Mouse (Mus musculus) C2C12 (cell line): ENCODE results near the gene Qrfp. TPM values are rescaled to one million over a fixed set of nuclear protein-coding genes. Genes with fewer than 3 reads are reported as not detected.

Experiments used
- H3K27me3 ChIP-seq: one replicate; pipeline ENCODE4 v1.6.1; 2011; ENCODE audit not compliant: control insufficient read depth, insufficient read depth, insufficient read length
- H3K36me3 ChIP-seq: one replicate; pipeline ENCODE4 v1.6.1; 2011; ENCODE audit not compliant: control insufficient read depth, insufficient read depth
- H3K4me3 ChIP-seq: one replicate; pipeline ENCODE4 v1.5.1; 2011; ENCODE audit warnings: mild to moderate bottlenecking, control low read depth; ENCODE audit not compliant: poor library complexity, insufficient read depth, severe bottlenecking
- H3K79me2 ChIP-seq: one replicate; pipeline ENCODE4 v1.6.1; 2011; ENCODE audit not compliant: control insufficient read depth, insufficient read depth
- H3K79me3 ChIP-seq: one replicate; pipeline ENCODE4 v1.6.1; 2011; ENCODE audit warnings: low read depth, control low read depth
- H3ac ChIP-seq: one replicate; pipeline ENCODE3; 2011; ENCODE audit warnings: low read depth; ENCODE audit not compliant: control insufficient read depth, insufficient read length
- CEBPB ChIP-seq: IDR thresholded peaks from one replicate; pipeline ENCODE4 v1.6.1; 2011; ENCODE audit warnings: low read depth, mild to moderate bottlenecking, control low read depth, moderate library complexity
- CTCF ChIP-seq: IDR thresholded peaks from one replicate; pipeline ENCODE4 v1.5.1; 2011; ENCODE audit not compliant: control insufficient read depth, insufficient read depth, insufficient read length
- FOSL1 ChIP-seq: IDR thresholded peaks from one replicate; pipeline ENCODE4 v1.8.0; 2011; ENCODE audit warnings: mild to moderate bottlenecking, low read length; ENCODE audit not compliant: poor library complexity, insufficient read depth, severe bottlenecking
- MAX ChIP-seq: IDR thresholded peaks from one replicate; pipeline ENCODE4 v1.6.1; 2011; ENCODE audit warnings: mild to moderate bottlenecking, control low read depth
- MYOD1 ChIP-seq: IDR thresholded peaks from one replicate; pipeline ENCODE4 v1.6.1; 2011; ENCODE audit warnings: low read depth; ENCODE audit not compliant: control insufficient read depth, insufficient read length
- MYOG ChIP-seq: IDR thresholded peaks from one replicate; pipeline ENCODE4 v1.6.1; 2011; ENCODE audit not compliant: control insufficient read depth, insufficient read length; ENCODE audit errors: extremely low read depth
- USF1 ChIP-seq: IDR thresholded peaks from one replicate; pipeline ENCODE4 v1.6.1; 2011; ENCODE audit warnings: low read depth, mild to moderate bottlenecking, control low read depth, moderate library complexity
- long read RNA-seq, 2 experiments: library from polyadenylated mRNA; unstranded; transcript quantifications; one replicate each; pipeline ENCODE4 v2.0.0; 2019 to 2020
- polyA plus RNA-seq: library from polyadenylated mRNA; unstranded; fragments of >200 nt; fragmentation: generic; extraction: Trizol; gene quantifications from one replicate; pipeline ENCODE4 v1.2.1, GENCODE M21; 2012; ENCODE audit warnings: missing spikeins

Qrfp gene
- 4.1 TPM for polyA plus RNA-seq
- long read RNA-seq, experiment 1, partial matches to known transcripts = 0 of 5 reads
- long read RNA-seq, experiment 1, other reads (novel, unspliced or antisense) = 2 of 5 reads
- long read RNA-seq, experiment 2, partial matches to known transcripts = 0 of 2 reads
- long read RNA-seq, experiment 2, other reads (novel, unspliced or antisense) = 1 of 2 reads

DNA sequence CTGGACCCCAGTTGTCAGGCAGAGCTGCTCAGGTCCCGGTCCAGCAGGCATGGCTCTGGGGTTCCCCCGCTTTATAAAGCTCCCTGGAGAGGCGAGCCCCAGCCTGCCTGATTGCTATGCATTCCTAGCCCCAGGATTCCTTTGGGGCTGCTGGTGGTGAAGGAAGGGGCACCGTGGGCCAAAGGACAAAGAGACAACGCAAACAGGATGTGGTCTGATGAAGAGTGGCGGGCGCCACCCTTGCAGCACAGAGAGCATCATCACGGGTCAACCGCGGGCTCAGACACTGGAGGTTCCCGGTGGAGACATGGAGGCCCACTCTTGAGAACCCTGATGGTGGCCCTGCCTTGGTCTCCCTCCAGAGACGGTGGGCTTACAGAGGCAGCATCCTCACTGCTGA is at the start of gene Qrfp:
Qrfp (minus strand) TSS at position 137 of the 400 bp plus-strand sequence.
- Histone ChIP-seq H3K27me3 (no peaks in the 10 kb centered on the region), H3K4me3 (peak within 1 kb of the TSS; percentile 40)
- TF ChIP-seq MYOD1 (no peak), MAX (no peak), MYOG (no peak), CTCF (no peak)

DNA sequence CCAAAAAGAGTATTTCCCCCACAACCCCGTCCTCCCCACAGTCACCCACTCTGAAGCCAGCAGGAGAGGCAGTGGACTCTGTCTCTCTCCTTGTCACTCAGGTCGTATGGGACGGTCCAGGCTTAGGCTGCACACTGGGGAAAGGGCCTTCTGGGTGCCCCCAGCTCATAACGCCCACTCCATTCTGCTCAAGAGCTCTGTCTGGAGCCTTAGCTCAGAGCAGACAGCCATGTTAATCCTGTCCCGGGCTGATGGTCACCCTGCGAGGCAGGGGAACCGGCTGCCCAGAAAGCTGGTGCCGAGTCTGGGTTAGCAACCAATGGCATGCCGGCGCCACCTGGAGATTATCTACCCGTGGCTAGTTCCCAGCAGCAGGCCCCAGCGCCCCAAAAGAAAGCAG is 48.1 kb upstream of the Qrfp start:
- peaks cover 36% of the 10 kb centered on the region for H3K27me3 ChIP-seq
- H3ac ChIP-seq = no peak overlapping the region
- no peaks in the 10 kb centered on the region for H3K36me3 ChIP-seq
- H3K4me3 ChIP-seq = no peak overlapping the region
- no peaks in the 10 kb centered on the region for H3K79me3 ChIP-seq
- no peaks in the 10 kb centered on the region for H3K79me2 ChIP-seq
- no peak for TF ChIP-seq MYOD1
- TF ChIP-seq USF1 = no peak
- TF ChIP-seq CEBPB = no peak
- no peak for TF ChIP-seq MAX
- no peak for TF ChIP-seq MYOG
- TF ChIP-seq FOSL1 = no peak
- no peak for TF ChIP-seq CTCF

More for the DNA sequence above, at the start of gene Qrfp:
- Histone ChIP-seq H3K36me3 (no peaks in the 10 kb centered on the region), H3ac (peak within 1 kb of the TSS; percentile 44), H3K79me3 (peaks cover 6% of the 10 kb centered on the region), H3K79me2 (peaks cover 29% of the 10 kb centered on the region)

DNA sequence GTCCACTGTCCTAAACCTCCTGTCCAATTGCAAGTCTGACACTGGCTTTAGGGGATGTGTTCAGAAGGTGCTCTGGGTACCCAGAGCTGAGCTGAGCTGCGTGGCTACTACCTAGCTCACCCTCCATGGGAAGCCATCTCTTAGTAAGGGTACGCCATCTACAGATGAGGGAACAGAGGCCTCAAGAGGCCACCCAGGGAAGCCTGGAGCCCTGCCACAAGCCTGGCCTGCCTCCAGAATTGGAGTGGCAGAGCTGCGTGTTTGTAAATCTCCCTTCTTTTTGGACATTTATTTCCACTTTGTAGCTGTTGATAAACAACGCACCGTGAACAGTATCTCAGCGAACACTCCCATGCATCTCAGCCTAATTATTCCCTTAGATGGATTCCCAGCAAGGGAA is 46.8 kb upstream of the Qrfp start:
- H3K79me3 ChIP-seq = no peaks in the 10 kb centered on the region
- no peaks in the 10 kb centered on the region for H3K79me2 ChIP-seq
- H3K36me3 ChIP-seq = no peaks in the 10 kb centered on the region
- no peak overlapping the region for H3ac ChIP-seq
- TF ChIP-seq MYOD1 (no peak), USF1 (no peak), CTCF (no peak), MAX (no peak), CEBPB (no peak)
- peaks cover 33% of the 10 kb centered on the region for H3K27me3 ChIP-seq
- no peak overlapping the region for H3K4me3 ChIP-seq

DNA sequence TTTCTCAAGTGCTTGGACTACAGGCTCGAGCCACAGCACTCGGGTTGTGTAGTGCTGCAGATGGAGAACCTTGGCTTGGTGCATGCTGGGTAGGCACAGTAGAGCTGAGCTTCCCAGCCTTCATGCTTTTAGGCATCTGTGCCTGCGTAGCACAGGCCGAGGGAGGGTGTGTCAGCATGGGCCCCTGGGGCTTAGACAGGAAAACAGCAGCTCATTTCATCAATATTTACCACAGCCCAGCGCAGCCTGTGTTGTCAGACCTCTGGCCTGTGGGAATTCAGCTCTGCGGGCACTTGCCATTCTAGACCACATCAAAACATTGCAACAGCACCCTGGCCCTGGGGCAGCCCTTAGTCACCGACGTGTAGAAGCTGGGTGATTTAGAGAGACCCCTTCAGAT is 45.6 kb upstream of the Qrfp start:
- TF ChIP-seq CEBPB (no peak), MYOD1 (no peak), MAX (no peak), FOSL1 (no peak), CTCF (no peak), MYOG (no peak), USF1 (no peak)

DNA sequence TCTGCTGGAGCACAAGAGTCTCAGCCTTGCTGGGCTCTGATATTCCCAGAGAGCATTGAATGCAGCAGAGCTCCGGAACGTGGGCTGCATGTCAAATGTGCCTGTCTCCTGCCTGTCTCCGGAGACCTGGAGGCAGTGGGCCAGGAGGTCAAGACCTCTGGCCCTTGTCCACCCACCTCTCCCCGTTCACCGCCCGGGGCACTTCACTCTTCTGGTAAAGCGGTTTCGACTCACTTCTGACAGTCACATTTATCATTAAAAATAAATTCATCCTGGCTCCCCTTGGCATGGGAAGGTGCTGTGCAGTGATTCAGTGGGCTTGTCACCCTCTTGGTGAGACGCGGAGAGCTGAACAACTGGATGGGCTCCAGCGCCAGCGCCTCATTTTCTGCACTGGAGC is 39.8 kb upstream of the Qrfp start:
- no peak overlapping the region for H3ac ChIP-seq
- no peaks in the 10 kb centered on the region for H3K79me2 ChIP-seq
- H3K4me3 ChIP-seq = no peak overlapping the region
- H3K79me3 ChIP-seq = no peaks in the 10 kb centered on the region
- peaks cover 28% of the 10 kb centered on the region for H3K27me3 ChIP-seq
- TF ChIP-seq CTCF (no peak), CEBPB (no peak), MYOG (no peak), FOSL1 (no peak)
- no peaks in the 10 kb centered on the region for H3K36me3 ChIP-seq

More for the DNA sequence above, 45.6 kb upstream of the Qrfp start:
- H3K79me3 ChIP-seq = no peaks in the 10 kb centered on the region
- H3ac ChIP-seq = no peak overlapping the region
- no peaks in the 10 kb centered on the region for H3K79me2 ChIP-seq
- H3K27me3 ChIP-seq = peaks cover 33% of the 10 kb centered on the region
- H3K36me3 ChIP-seq = no peaks in the 10 kb centered on the region
- H3K4me3 ChIP-seq = no peak overlapping the region

DNA sequence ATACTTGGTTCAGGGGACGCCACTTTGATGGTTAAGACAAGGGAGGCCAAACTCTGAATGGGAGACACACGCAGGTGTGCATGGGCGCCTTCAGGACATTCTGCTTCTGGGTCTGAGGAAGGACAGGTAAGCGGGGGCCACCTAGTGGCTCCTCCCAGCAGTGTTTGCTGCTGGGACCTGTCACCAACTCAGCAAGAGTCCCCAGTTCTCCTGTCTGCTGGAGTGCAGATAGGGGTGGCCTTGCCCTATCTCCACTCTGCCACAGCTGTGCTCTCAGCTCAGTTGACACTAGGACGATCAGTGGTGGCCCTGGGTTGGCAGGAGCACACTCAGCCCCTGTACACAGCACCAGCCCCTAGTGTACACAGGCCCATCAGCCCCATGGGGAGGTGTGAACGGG is 37.5 kb upstream of the Qrfp start:
- Histone ChIP-seq H3K79me2 (no peaks in the 10 kb centered on the region), H3K36me3 (no peaks in the 10 kb centered on the region), H3ac (no peak overlapping the region), H3K4me3 (no peak overlapping the region), H3K79me3 (no peaks in the 10 kb centered on the region), H3K27me3 (peaks cover 38% of the 10 kb centered on the region)
- peak; percentile 27 for TF ChIP-seq CTCF
- TF ChIP-seq MYOG = no peak
- no peak for TF ChIP-seq FOSL1
